Mouse (Mus musculus): ENCODE measurements around the gene Flt1. TPM values are rescaled to one million over a fixed set of nuclear protein-coding genes. Genes with fewer than 3 reads are reported as not detected.

The Flt1 gene
- polyA plus RNA-seq, 1 experiment from 2014 or later, result 3.9 TPM

DNA sequence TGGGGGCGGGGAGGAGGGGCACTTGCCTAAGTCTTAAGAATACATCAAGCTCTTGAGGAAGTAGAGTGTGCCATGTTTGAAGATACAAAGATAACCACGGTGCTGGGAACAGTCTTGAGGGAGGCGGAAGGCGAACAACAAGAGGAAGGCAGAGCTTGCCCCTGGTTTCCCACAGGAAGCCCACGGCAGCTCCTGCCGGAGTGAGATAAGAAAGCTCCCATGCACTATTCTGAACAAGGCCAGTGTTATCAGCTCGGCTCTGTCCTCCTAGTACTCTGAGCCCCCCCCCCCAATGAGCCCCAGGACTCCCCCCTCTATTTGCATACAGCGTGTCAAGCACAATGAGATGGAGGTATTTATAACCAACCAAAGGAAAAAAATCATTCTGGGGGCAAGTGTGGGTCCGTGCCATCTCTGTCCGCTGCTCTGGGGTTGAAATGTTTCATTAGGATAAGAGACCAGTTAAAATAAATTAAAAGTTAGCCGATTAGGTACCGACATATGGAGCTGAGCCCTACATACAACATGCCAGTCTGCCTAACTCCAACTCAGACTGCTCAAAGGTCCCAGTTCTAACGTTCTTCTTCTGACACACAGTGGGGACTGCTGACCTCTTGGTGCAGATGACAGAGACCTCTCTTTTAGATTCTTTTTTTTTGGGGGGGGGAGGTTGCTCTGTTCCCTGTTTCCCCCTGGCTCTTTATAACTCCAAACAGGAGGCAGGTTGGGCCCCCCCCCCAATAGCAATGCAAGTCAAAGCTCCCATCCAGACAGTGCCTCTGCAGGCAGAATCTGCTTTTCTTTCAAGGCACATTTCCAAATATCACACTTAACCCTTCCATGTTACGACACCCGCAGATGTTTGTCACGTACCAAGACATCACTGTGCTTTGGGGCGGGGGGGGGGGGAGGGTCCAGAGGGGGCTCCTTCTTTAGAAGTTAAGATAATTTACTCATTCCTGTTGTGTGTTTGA lies 67.6 kb downstream of the Flt1 start:
- 57% methylated on average over 17 of the region's 17 CpGs for whole genome bisulfite sequencing
- no peak overlapping the region for H3K9ac ChIP-seq (ENCODE audit: low read length)
- ATAC-seq (ENCODE audit: low FRiP score, low TSS enrichment), result 0 out of 2 replicates have a peak, but pooled peaks have one; percentile 21

DNA sequence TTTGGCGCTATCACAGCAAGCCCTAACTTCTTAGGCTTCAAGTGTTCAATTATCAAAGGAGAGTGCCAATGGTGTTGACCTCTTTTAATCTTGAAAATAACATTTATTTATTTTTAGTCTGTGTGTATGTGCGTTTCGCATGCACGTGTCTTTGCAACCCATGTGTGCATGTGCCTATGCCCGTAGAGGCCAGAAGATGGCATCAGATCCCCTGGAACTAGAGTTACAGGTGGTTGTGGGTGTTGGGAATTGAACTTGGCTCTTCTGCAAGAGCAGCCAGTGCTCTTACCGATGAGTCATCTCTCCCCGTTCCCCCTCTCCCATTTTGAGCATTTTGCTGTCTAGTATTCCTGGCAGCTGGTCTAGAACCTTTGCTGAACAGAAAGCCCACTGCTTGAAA lies 70.0 kb downstream of the Flt1 start:
- no peak for DNase-seq (ENCODE audit: low spot score)
- H3K4me1 ChIP-seq (replicated peaks; ENCODE audit: control insufficient read depth, insufficient read depth), result no peaks in the 10 kb centered on the region
- no peaks in the 10 kb centered on the region for H3K9me3 ChIP-seq (ENCODE audit: control insufficient read depth, low read length)
- no peaks in the 10 kb centered on the region for H3K27me3 ChIP-seq (ENCODE audit: control insufficient read depth, insufficient read depth, low read length)
- H3K27ac ChIP-seq (replicated peaks), result no peak overlapping the region
- H3K9ac ChIP-seq (ENCODE audit: low read length), result no peak overlapping the region
- ATAC-seq (ENCODE audit: low FRiP score, low TSS enrichment), result no peak
- no peak overlapping the region for H3K4me2 ChIP-seq (replicated peaks; ENCODE audit: low read depth)
- 84% methylated on average over 7 of the region's 7 CpGs for WGBS
- no peak overlapping the region for H3K4me3 ChIP-seq (ENCODE audit: low read depth, low read length)
- TF ChIP-seq CTCF (IDR thresholded peaks at IDR 0.05; ENCODE audit: low read depth), result peak; percentile 38
- TF ChIP-seq EP300 (optimal IDR thresholded peaks at IDR 0.05), result no peak
- H3K36me3 ChIP-seq (ENCODE audit: control insufficient read depth, insufficient read depth, low read length), result no peaks in the 10 kb centered on the region

More for the DNA sequence above, 67.6 kb downstream of the Flt1 start:
- TF ChIP-seq CTCF (IDR thresholded peaks at IDR 0.05; ENCODE audit: low read depth) (no peak), EP300 (optimal IDR thresholded peaks at IDR 0.05) (no peak)
- Histone ChIP-seq H3K4me1 (replicated peaks; ENCODE audit: control insufficient read depth, insufficient read depth) (no peaks in the 10 kb centered on the region), H3K27me3 (ENCODE audit: control insufficient read depth, insufficient read depth, low read length) (no peaks in the 10 kb centered on the region), H3K36me3 (ENCODE audit: control insufficient read depth, insufficient read depth, low read length) (no peaks in the 10 kb centered on the region), H3K4me2 (replicated peaks; ENCODE audit: low read depth) (no peak overlapping the region), H3K4me3 (ENCODE audit: low read depth, low read length) (no peak overlapping the region), H3K9me3 (ENCODE audit: control insufficient read depth, low read length) (no peaks in the 10 kb centered on the region), H3K27ac (replicated peaks) (no peak overlapping the region)
- no peak for DNase-seq (ENCODE audit: low spot score)

- Histone ChIP-seq H3K9me3 (ENCODE audit: control insufficient read depth, low read length) (no peaks in the 10 kb centered on the region), H3K4me2 (replicated peaks; ENCODE audit: low read depth) (no peak overlapping the region), H3K9ac (ENCODE audit: low read length) (no peak overlapping the region), H3K36me3 (ENCODE audit: control insufficient read depth, insufficient read depth, low read length) (no peaks in the 10 kb centered on the region), H3K4me1 (replicated peaks; ENCODE audit: control insufficient read depth, insufficient read depth) (no peaks in the 10 kb centered on the region), H3K27ac (replicated peaks) (no peak overlapping the region), H3K4me3 (ENCODE audit: low read depth, low read length) (no peak overlapping the region), H3K27me3 (ENCODE audit: control insufficient read depth, insufficient read depth, low read length) (no peaks in the 10 kb centered on the region)
- TF ChIP-seq EP300 (optimal IDR thresholded peaks at IDR 0.05) (no peak), CTCF (IDR thresholded peaks at IDR 0.05; ENCODE audit: low read depth) (no peak)
- WGBS, result 78% methylated on average over 14 of the region's 14 CpGs
- DNase-seq (ENCODE audit: low spot score) (no peak), ATAC-seq (ENCODE audit: low FRiP score, low TSS enrichment) (no peak)
These were observed 74.6 kb downstream of the Flt1 start for GRCm38 (mm10) chr5:147651233-147651632.

- Histone ChIP-seq H3K9ac (ENCODE audit: low read length) (no peak overlapping the region), H3K4me1 (replicated peaks; ENCODE audit: control insufficient read depth, insufficient read depth) (no peaks in the 10 kb centered on the region), H3K4me3 (ENCODE audit: low read depth, low read length) (no peak overlapping the region), H3K27me3 (ENCODE audit: control insufficient read depth, insufficient read depth, low read length) (no peaks in the 10 kb centered on the region), H3K36me3 (ENCODE audit: control insufficient read depth, insufficient read depth, low read length) (no peaks in the 10 kb centered on the region), H3K27ac (replicated peaks) (0 out of 2 replicates have a peak overlapping the region, but pooled peaks have one; percentile 18), H3K4me2 (replicated peaks; ENCODE audit: low read depth) (no peak overlapping the region), H3K9me3 (ENCODE audit: control insufficient read depth, low read length) (no peaks in the 10 kb centered on the region)
- 73% methylated on average over 14 of the region's 14 CpGs for WGBS
- TF ChIP-seq CTCF (IDR thresholded peaks at IDR 0.05; ENCODE audit: low read depth), result no peak
- TF ChIP-seq EP300 (optimal IDR thresholded peaks at IDR 0.05), result no peak
- no peak for ATAC-seq (ENCODE audit: low FRiP score, low TSS enrichment)
- DNase-seq (ENCODE audit: low spot score), result no peak
These were observed 79.4 kb downstream of the Flt1 start for GRCm38 (mm10) chr5:147646351-147646929.

- H3K9ac ChIP-seq (ENCODE audit: low read length), result no peak overlapping the region
- no peaks in the 10 kb centered on the region for H3K9me3 ChIP-seq (ENCODE audit: control insufficient read depth, low read length)
- TF ChIP-seq EP300 (optimal IDR thresholded peaks at IDR 0.05) (no peak), CTCF (IDR thresholded peaks at IDR 0.05; ENCODE audit: low read depth) (no peak)
- H3K27me3 ChIP-seq (ENCODE audit: control insufficient read depth, insufficient read depth, low read length), result no peaks in the 10 kb centered on the region
- no peak overlapping the region for H3K4me2 ChIP-seq (replicated peaks; ENCODE audit: low read depth)
- ATAC-seq (ENCODE audit: low FRiP score, low TSS enrichment), result no peak
- H3K27ac ChIP-seq (replicated peaks), result no peak overlapping the region
- H3K4me1 ChIP-seq (replicated peaks; ENCODE audit: control insufficient read depth, insufficient read depth), result no peaks in the 10 kb centered on the region
- peak; percentile 72 for DNase-seq (ENCODE audit: low spot score)
- no peak overlapping the region for H3K4me3 ChIP-seq (ENCODE audit: low read depth, low read length)
- WGBS, result 35% methylated on average over 12 of the region's 12 CpGs
- H3K36me3 ChIP-seq (ENCODE audit: control insufficient read depth, insufficient read depth, low read length), result no peaks in the 10 kb centered on the region
These were observed 80.7 kb downstream of the Flt1 start for GRCm38 (mm10) chr5:147645001-147645645.

Data from stomach, postnatal 0 days (tissue).